Mouse (Mus musculus): Measurements from ENCODE around the gene Zfp219.

- no peak for TF ChIP-seq CTCF (IDR thresholded peaks at IDR 0.05; ENCODE audit: control insufficient read depth, insufficient read depth, low read length)
- no peak for TF ChIP-seq POLR2A (IDR thresholded peaks at IDR 0.05; ENCODE audit: borderline replicate concordance, control insufficient read depth, low read depth, low read length)
Observed at GRCm38 (mm10) chr14:51987177-51987576, 33.4 kb downstream of the Zfp219 start.

Data from bone marrow, adult 2 months (tissue).